Mouse (Mus musculus) adrenal gland, postnatal 25 days (tissue): ENCODE data around the gene Arl4c. TPM values are rescaled to one million over a fixed set of nuclear protein-coding genes. Genes with fewer than 3 reads are reported as not detected.

Experiments used
- DNase-seq: peaks from one replicate; pipeline ENCODE4 v3.0.0; 2021; ENCODE audit warnings: mixed read lengths
- long read RNA-seq: library from polyadenylated mRNA; stranded (forward); transcript quantifications from one replicate; pipeline ENCODE4 v2.0.0, GENCODE M21; 2021
- total RNA-seq: library from RNA; stranded (reverse); gene quantifications from 2 replicates; pipeline ENCODE4 v1.2.3, GENCODE M21; 2021

The Arl4c gene
- 11.0 and 12.0 TPM in 2 replicates for total RNA-seq
- long read RNA-seq, transcript Arl4c-202 (1 exons, 3,997 nt), result major isoform, 21 of 21 reads
- long read RNA-seq, partial matches to known transcripts, result 0 of 21 reads
- long read RNA-seq, other reads (novel, unspliced or antisense), result 0 of 21 reads

GRCm38 (mm10) chr1:88701870-88702661, at the start of gene Arl4c:
Arl4c (minus strand) TSS chr1:88702221.
- peak; percentile 89 for DNase-seq

GRCm38 (mm10) chr1:88751332-88751731, 49.3 kb upstream of the Arl4c start:
- no peak for DNase-seq

- no peak for DNase-seq
Observed at GRCm38 (mm10) chr1:88750576-88750975, 48.6 kb upstream of the Arl4c start.

- no peak for DNase-seq
Observed at GRCm38 (mm10) chr1:88750126-88750525, 48.1 kb upstream of the Arl4c start.

GRCm38 (mm10) chr1:88749106-88749505, 47.1 kb upstream of the Arl4c start:
- no peak for DNase-seq

GRCm38 (mm10) chr1:88745256-88745655, 43.2 kb upstream of the Arl4c start:
- DNase-seq, result peak; percentile 58

- DNase-seq, result no peak
Observed at GRCm38 (mm10) chr1:88744261-88744660, 42.2 kb upstream of the Arl4c start.

GRCm38 (mm10) chr1:88742372-88742771, 40.4 kb upstream of the Arl4c start:
- peak; percentile 49 for DNase-seq

- DNase-seq, result no peak
Observed at GRCm38 (mm10) chr1:88739546-88739945, 37.5 kb upstream of the Arl4c start.

GRCm38 (mm10) chr1:88738931-88739330, 36.9 kb upstream of the Arl4c start:
- no peak for DNase-seq

GRCm38 (mm10) chr1:88729496-88729895, 27.5 kb upstream of the Arl4c start:
- DNase-seq, result no peak

- no peak for DNase-seq
Observed at GRCm38 (mm10) chr1:88727369-88727768, 25.3 kb upstream of the Arl4c start.

GRCm38 (mm10) chr1:88725716-88726115, 23.7 kb upstream of the Arl4c start:
- DNase-seq, result no peak

GRCm38 (mm10) chr1:88720626-88721229, 18.7 kb upstream of the Arl4c start:
- no peak for DNase-seq

- no peak for DNase-seq
Observed at GRCm38 (mm10) chr1:88718563-88718962, 16.5 kb upstream of the Arl4c start.

- DNase-seq, result no peak
Observed at GRCm38 (mm10) chr1:88717736-88718135, 15.7 kb upstream of the Arl4c start.

- DNase-seq, result no peak
Observed at GRCm38 (mm10) chr1:88712011-88712410, 10.0 kb upstream of the Arl4c start.

- DNase-seq, result no peak
Observed at GRCm38 (mm10) chr1:88708646-88709305, 6.8 kb upstream of the Arl4c start.

- no peak for DNase-seq
Observed at GRCm38 (mm10) chr1:88708191-88708590, 6.2 kb upstream of the Arl4c start.

GRCm38 (mm10) chr1:88707536-88707935, 5.5 kb upstream of the Arl4c start:
- DNase-seq, result no peak

- DNase-seq, result peak; percentile 92
Observed at GRCm38 (mm10) chr1:88705799-88706198, 3.8 kb upstream of the Arl4c start.

GRCm38 (mm10) chr1:88705050-88705449, 3.0 kb upstream of the Arl4c start:
- peak; percentile 46 for DNase-seq
